Mouse (Mus musculus) brown adipose tissue, adult 24 weeks (tissue): ENCODE data around the gene Fez2. TPM values are rescaled to one million over a fixed set of nuclear protein-coding genes. Genes with fewer than 3 reads are reported as not detected.
A peak's percentile ranks its signal among the peaks of the same experiment; 100 is the strongest.

Experiments
- H3K27ac ChIP-seq: fragments of 200-500 bp; replicated peaks from 2 replicates; pipeline ENCODE4 v1.5.1; 2012; ENCODE audit warnings: low read depth, mild to moderate bottlenecking, low read length
- H3K4me1 ChIP-seq: fragments of 200-500 bp; 2 replicates; pipeline ENCODE4 v1.6.1; 2012; ENCODE audit warnings: low read length, mixed read lengths; ENCODE audit not compliant: control insufficient read depth, insufficient read depth, insufficient read length
- H3K4me3 ChIP-seq: fragments of 200-500 bp; 2 replicates; pipeline ENCODE4 v1.5.1; 2012; ENCODE audit warnings: low read depth, mild to moderate bottlenecking, low read length, moderate library complexity; ENCODE audit not compliant: insufficient read depth
- polyA plus RNA-seq: library from polyadenylated mRNA; stranded (reverse); fragments of >200 nt; gene quantifications from 2 replicates; pipeline ENCODE4 v1.2.4, GENCODE M21; 2012; ENCODE audit not compliant: missing spikeins, insufficient read depth, insufficient read length

Gene Fez2
- polyA plus RNA-seq, 1 experiment, result 42.9 TPM

GRCm38 (mm10) chr17:78400130-78400840 is 17.7 kb downstream of the Fez2 start:
- no peak overlapping the region for H3K4me3 ChIP-seq
- H3K4me1 ChIP-seq, result peaks cover 28% of the 10 kb centered on the region
- H3K27ac ChIP-seq, result peak overlapping the region; percentile 64; the same call in 1 of the 2 replicates

- Histone ChIP-seq H3K4me1 (peaks cover 6% of the 10 kb centered on the region; the same call in 1 of the 2 replicates), H3K27ac (peak overlapping the region; percentile 19), H3K4me3 (no peak overlapping the region)
Observed at GRCm38 (mm10) chr17:78392401-78393087, 25.4 kb downstream of the Fez2 start.

GRCm38 (mm10) chr17:78389573-78389972 is 28.4 kb downstream of the Fez2 start:
- Histone ChIP-seq H3K4me1 (peaks cover 6% of the 10 kb centered on the region; the same call in 1 of the 2 replicates), H3K4me3 (no peak overlapping the region), H3K27ac (no peak overlapping the region)

GRCm38 (mm10) chr17:78388101-78388847 is 29.7 kb downstream of the Fez2 start:
- Histone ChIP-seq H3K4me1 (peaks cover 4% of the 10 kb centered on the region; the same call in 1 of the 2 replicates), H3K27ac (no peak overlapping the region), H3K4me3 (no peak overlapping the region)

GRCm38 (mm10) chr17:78387665-78388064 is 30.3 kb downstream of the Fez2 start:
- peaks cover 4% of the 10 kb centered on the region; the same call in 1 of the 2 replicates for H3K4me1 ChIP-seq
- H3K4me3 ChIP-seq, result no peak overlapping the region
- H3K27ac ChIP-seq, result no peak overlapping the region

GRCm38 (mm10) chr17:78382321-78382720 is 35.6 kb downstream of the Fez2 start:
- no peak overlapping the region for H3K27ac ChIP-seq
- H3K4me1 ChIP-seq, result 0 out of 2 replicates have a peak, but pooled peaks cover 4% of the 10 kb centered on the region
- H3K4me3 ChIP-seq, result no peak overlapping the region

DNA sequence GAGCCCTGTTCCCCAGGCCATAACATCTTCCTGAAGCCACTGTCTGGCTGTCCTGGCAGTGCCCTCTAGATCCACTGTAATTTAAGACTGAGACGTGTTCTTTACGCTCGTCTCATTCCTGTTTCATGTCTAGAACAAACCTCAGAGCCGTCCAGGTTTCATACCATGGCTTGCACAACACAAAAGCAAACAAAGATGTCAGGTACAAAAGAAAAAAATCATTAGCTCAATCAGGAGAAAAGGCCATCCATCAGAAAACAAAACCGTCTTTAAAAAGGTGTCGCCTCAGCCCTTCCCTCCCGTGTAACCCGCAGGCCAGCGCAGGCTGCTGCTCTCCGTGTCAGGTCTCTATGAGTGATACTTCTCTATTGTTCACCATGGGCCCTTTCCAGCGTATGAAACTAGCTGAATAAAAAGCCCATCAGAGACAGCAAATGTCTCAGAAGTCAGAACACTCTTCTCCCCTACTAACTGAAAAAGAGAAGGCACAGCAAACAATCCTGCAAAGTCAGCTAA is 38.2 kb downstream of the Fez2 start:
- H3K27ac ChIP-seq, result no peak overlapping the region
- H3K4me3 ChIP-seq, result no peak overlapping the region
- peaks cover 5% of the 10 kb centered on the region for H3K4me1 ChIP-seq

DNA sequence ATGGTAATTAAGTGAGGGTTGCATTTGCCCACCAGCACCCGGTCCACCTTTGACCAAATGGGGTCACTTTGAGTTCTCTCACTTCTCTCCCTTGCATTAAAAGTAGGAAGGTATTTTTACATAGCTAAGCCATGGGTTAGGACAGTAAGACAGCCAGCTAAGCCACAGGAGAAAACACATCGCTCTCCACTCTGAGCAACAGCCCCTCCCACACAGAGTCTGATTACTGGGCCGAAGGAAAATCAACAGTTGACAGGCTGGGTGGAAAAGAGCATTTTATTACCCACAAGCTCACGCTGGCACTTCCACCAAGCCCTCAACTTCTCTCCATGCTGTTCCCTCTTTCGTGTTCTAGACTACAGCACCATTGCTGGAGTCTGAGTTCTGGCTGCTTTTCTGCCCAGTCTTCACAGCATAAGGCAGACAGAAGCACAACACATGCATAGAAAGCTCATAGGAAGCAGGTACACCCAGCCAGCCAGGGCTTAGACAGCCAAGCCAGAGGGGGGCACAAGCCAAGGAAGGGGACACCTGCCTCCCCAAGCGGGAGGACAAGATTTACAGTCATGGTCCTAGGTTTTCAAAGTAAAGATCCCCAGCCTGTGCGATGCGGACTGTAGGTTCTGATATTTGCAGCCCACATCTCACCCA is 38.7 kb downstream of the Fez2 start:
- no peak overlapping the region for H3K4me3 ChIP-seq
- H3K27ac ChIP-seq, result no peak overlapping the region
- peaks cover 9% of the 10 kb centered on the region for H3K4me1 ChIP-seq

GRCm38 (mm10) chr17:78376587-78376986 is 41.4 kb downstream of the Fez2 start:
- Histone ChIP-seq H3K4me3 (no peak overlapping the region), H3K27ac (no peak overlapping the region), H3K4me1 (peaks cover 12% of the 10 kb centered on the region)

GRCm38 (mm10) chr17:78374756-78375155 is 43.2 kb downstream of the Fez2 start:
- Histone ChIP-seq H3K4me1 (peaks cover 12% of the 10 kb centered on the region), H3K4me3 (no peak overlapping the region), H3K27ac (peak overlapping the region; percentile 54)

DNA sequence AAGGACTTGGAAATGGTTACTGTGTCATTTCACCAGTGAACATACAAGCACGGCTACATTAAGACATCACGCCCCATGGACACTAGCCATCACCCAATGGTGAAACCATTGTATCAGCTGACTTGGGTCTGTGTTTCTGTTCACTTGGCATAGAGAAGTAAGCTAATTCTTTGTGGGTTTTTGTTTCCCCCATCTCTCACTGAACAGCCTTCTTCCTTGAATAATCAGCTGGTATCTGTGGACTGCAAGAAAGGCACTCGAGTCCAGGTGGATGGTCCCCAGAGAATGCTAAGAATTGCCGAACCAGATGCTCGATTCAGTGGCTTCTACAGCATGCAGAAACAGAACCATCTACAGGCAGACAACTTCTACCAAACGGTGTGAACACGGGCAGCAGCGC is 44.1 kb downstream of the Fez2 start:
- H3K4me3 ChIP-seq, result no peak overlapping the region
- no peak overlapping the region; the same call in 1 of the 2 replicates for H3K27ac ChIP-seq
- peaks cover 8% of the 10 kb centered on the region for H3K4me1 ChIP-seq

DNA sequence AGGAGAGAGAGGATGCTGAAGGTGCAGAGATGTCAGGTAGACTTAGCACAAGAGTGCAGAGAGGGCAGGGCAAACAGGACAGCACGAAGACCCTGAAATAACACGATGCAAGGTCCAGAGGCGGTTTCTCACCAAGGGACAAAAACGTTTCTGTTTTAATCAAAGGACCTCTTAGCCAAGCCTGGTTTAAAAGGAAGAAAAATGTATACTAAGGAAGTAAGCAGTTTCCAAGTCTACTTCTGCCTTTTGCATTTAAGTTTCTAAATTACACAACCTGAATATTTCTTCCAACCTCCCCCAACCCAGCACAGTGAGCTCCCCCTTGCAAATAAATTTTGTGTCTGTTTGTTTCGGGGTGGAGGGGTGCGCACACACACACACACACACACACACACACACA is 44.8 kb downstream of the Fez2 start:
- no peak overlapping the region for H3K4me3 ChIP-seq
- 0 out of 2 replicates have a peak overlapping the region, but pooled peaks have one; percentile 13 for H3K27ac ChIP-seq
- H3K4me1 ChIP-seq, result peaks cover 8% of the 10 kb centered on the region

DNA sequence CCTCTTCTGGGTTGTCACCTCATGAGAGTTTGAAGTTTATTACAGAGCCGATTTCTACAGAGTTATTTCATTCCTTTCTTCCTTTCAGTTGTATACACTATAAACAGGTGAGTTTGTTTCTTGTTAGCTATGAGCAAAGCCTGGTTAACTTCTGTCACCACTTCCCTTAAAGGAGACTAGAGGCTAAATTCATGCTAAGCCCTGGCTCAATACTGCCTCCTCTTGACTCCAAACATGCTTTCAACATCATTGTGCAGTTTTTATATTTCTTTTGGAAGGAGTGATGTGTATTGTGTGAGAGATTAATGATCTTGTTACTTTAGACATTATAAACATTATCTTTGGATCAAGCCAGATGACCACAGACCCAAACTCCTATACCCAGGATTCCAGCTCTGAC is 47.5 kb downstream of the Fez2 start:
- Histone ChIP-seq H3K4me3 (no peak overlapping the region), H3K27ac (no peak overlapping the region), H3K4me1 (peaks cover 15% of the 10 kb centered on the region)

GRCm38 (mm10) chr17:78368481-78368880 is 49.5 kb downstream of the Fez2 start:
- H3K27ac ChIP-seq, result no peak overlapping the region
- H3K4me3 ChIP-seq, result no peak overlapping the region
- H3K4me1 ChIP-seq, result peaks cover 13% of the 10 kb centered on the region; the same call in 1 of the 2 replicates
